Mouse (Mus musculus) liver, embryonic 16.5 days (tissue): ENCODE data around the gene Psmc3. TPM values are rescaled to one million over a fixed set of nuclear protein-coding genes. Genes with fewer than 3 reads are reported as not detected.
"Not testable (repeated sequence)": the region's sequence is repeated elsewhere in the genome, so short reads cannot be mapped to it uniquely, and the experiment has no call there.

Experiments used
- ATAC-seq: fragments of 200-750 bp; cut with Nextera tagmentation; 2 replicates; pipeline ENCODE4 v1.8.0; 2017; ENCODE audit warnings: low read depth, mild to moderate bottlenecking, moderate number of reproducible peaks, moderate library complexity
- H3K27ac ChIP-seq: fragments of 300-500 bp; sonication (generic); 2 replicates; pipeline ENCODE4 v1.5.1; 2014; ENCODE audit warnings: mild to moderate bottlenecking, low read length
- H3K27me3 ChIP-seq: fragments of 300-500 bp; sonication (generic); 2 replicates; pipeline ENCODE4 v1.6.1; 2014; ENCODE audit warnings: low read depth, low read length, mixed read lengths; ENCODE audit not compliant: control insufficient read depth, insufficient read depth
- H3K36me3 ChIP-seq: fragments of 300-500 bp; sonication (generic); 2 replicates; pipeline ENCODE4 v1.6.1; 2014; ENCODE audit warnings: mild to moderate bottlenecking; ENCODE audit not compliant: control insufficient read depth, insufficient read depth
- H3K4me1 ChIP-seq: fragments of 300-500 bp; sonication (generic); 2 replicates; pipeline ENCODE4 v1.6.1; 2014; ENCODE audit warnings: low read depth, low read length, mixed read lengths; ENCODE audit not compliant: control insufficient read depth
- H3K4me2 ChIP-seq: fragments of 300-500 bp; sonication (generic); 2 replicates; pipeline ENCODE4 v1.6.1; 2014; ENCODE audit warnings: low read depth, low read length, mixed read lengths
- H3K4me3 ChIP-seq: fragments of 300-500 bp; sonication (generic); 2 replicates; pipeline ENCODE4 v1.5.1; 2014; ENCODE audit warnings: low read depth, mild to moderate bottlenecking, low read length
- H3K9ac ChIP-seq: fragments of 300-500 bp; sonication (generic); 2 replicates; pipeline ENCODE4 v1.6.1; 2014; ENCODE audit warnings: low read depth, low read length
- H3K9me3 ChIP-seq: fragments of 300-500 bp; sonication (generic); replicated peaks from 2 replicates; pipeline ENCODE4 v1.6.1; 2016; ENCODE audit warnings: low read length; ENCODE audit not compliant: control insufficient read depth
- WGBS: fragments of 180-500 bp; shearing (Covaris S2); extraction: QIAGEN DNeasy Blood & Tissue Kit; methylation state at CpG from one replicate; pipeline ENCODE4 v1.1.7; 2014; ENCODE audit not compliant: insufficient replicate concordance; 5-methylcytosine and 5-hydroxymethylcytosine counted together
- polyA plus RNA-seq: library from polyadenylated mRNA; unstranded; fragments of >200 nt; fragmentation: Nextera tagmentation; extraction: Ambion mirVana; gene quantifications from 2 replicates; pipeline ENCODE4 v1.2.1, GENCODE M21; 2015

The Psmc3 gene
- polyA plus RNA-seq, 1 experiment from 2014 or later, result 130 TPM

GRCm38 (mm10) chr2:91111832-91112231 lies 58.0 kb downstream of the Psmc3 start:
- not testable (repeated sequence) for H3K4me3 ChIP-seq, H3K9me3 ChIP-seq, H3K36me3 ChIP-seq, ATAC-seq, H3K9ac ChIP-seq, H3K27ac ChIP-seq, H3K27me3 ChIP-seq, H3K4me2 ChIP-seq
- WGBS, result 73% methylated on average over 3 of the region's 3 CpGs
- peaks cover 32% of the 10 kb centered on the region for H3K4me1 ChIP-seq

- WGBS, result 40% methylated on average over 4 of the region's 4 CpGs
- H3K36me3 ChIP-seq, result no peaks in the 10 kb centered on the region
- H3K27ac ChIP-seq, result no peak overlapping the region
- no peak overlapping the region for H3K4me2 ChIP-seq
- peaks cover 29% of the 10 kb centered on the region for H3K4me1 ChIP-seq
- ATAC-seq, result no peak
- no peaks in the 10 kb centered on the region for H3K9me3 ChIP-seq
- no peak overlapping the region for H3K4me3 ChIP-seq
- no peaks in the 10 kb centered on the region for H3K27me3 ChIP-seq
- no peak overlapping the region for H3K9ac ChIP-seq
Observed at GRCm38 (mm10) chr2:91112491-91112890, 58.7 kb downstream of the Psmc3 start.

- H3K27ac ChIP-seq, result no peak overlapping the region
Observed at GRCm38 (mm10) chr2:91113334-91113733, 59.5 kb downstream of the Psmc3 start.

GRCm38 (mm10) chr2:91113852-91114251 lies 60.0 kb downstream of the Psmc3 start:
- no peak overlapping the region for H3K4me3 ChIP-seq
- no peaks in the 10 kb centered on the region for H3K9me3 ChIP-seq
- peaks cover 18% of the 10 kb centered on the region for H3K4me1 ChIP-seq
- H3K27me3 ChIP-seq, result no peaks in the 10 kb centered on the region
- no peak overlapping the region for H3K4me2 ChIP-seq
- no peak overlapping the region for H3K9ac ChIP-seq
- WGBS, result 36% methylated on average over 6 of the region's 6 CpGs
- H3K36me3 ChIP-seq, result no peaks in the 10 kb centered on the region
- ATAC-seq, result 0 out of 2 replicates have a peak, but pooled peaks have one; percentile 12
- H3K27ac ChIP-seq, result no peak overlapping the region

More at GRCm38 (mm10) chr2:91113334-91113733, 59.5 kb downstream of the Psmc3 start:
- Histone ChIP-seq H3K4me3 (no peak overlapping the region), H3K4me2 (no peak overlapping the region), H3K4me1 (peaks cover 21% of the 10 kb centered on the region), H3K9me3 (no peaks in the 10 kb centered on the region), H3K27me3 (no peaks in the 10 kb centered on the region), H3K9ac (no peak overlapping the region), H3K36me3 (no peaks in the 10 kb centered on the region)
- ATAC-seq, result no peak
- WGBS, result 57% methylated on average over 10 of the region's 10 CpGs

- no peaks in the 10 kb centered on the region for H3K27me3 ChIP-seq
- H3K9me3 ChIP-seq, result no peaks in the 10 kb centered on the region
- H3K9ac ChIP-seq, result 0 out of 2 replicates have a peak overlapping the region, but pooled peaks have one; percentile 24
- no peaks in the 10 kb centered on the region for H3K36me3 ChIP-seq
- 56% methylated on average over 42 of the region's 42 CpGs for WGBS
- ATAC-seq, result peak; percentile 56
- peak overlapping the region; percentile 43 for H3K4me3 ChIP-seq
- peaks cover 18% of the 10 kb centered on the region for H3K4me1 ChIP-seq
- H3K4me2 ChIP-seq, result peak overlapping the region; percentile 58
- no peak overlapping the region for H3K27ac ChIP-seq
Observed at GRCm38 (mm10) chr2:91114781-91115577, 61.2 kb downstream of the Psmc3 start.

- Histone ChIP-seq H3K4me2 (peak overlapping the region; percentile 58), H3K27ac (no peak overlapping the region), H3K9ac (0 out of 2 replicates have a peak overlapping the region, but pooled peaks have one; percentile 24), H3K36me3 (no peaks in the 10 kb centered on the region), H3K4me1 (peaks cover 18% of the 10 kb centered on the region), H3K27me3 (no peaks in the 10 kb centered on the region), H3K4me3 (peak overlapping the region; percentile 43), H3K9me3 (no peaks in the 10 kb centered on the region)
- no peak for ATAC-seq
- 71% methylated on average over 12 of the region's 12 CpGs for WGBS
Observed at GRCm38 (mm10) chr2:91115578-91115970, 61.8 kb downstream of the Psmc3 start.

Other genes starting within 250 kb of the Psmc3 start
- 109 and 117 TPM in 2 replicates for gene Mtch2, start 206.9 kb upstream of the Psmc3 start, polyA plus RNA-seq
- 1.5 and 1.6 TPM in 2 replicates for gene C1qtnf4, start 168.1 kb upstream of the Psmc3 start, polyA plus RNA-seq
- 15.7 TPM in 2 replicates for gene Kbtbd4, start 149.3 kb upstream of the Psmc3 start, polyA plus RNA-seq
- 143 and 146 TPM in 2 replicates for gene Ndufs3, start 149.2 kb upstream of the Psmc3 start, polyA plus RNA-seq
- 46.8 and 47.9 TPM in 2 replicates for gene Celf1, start 113.6 kb upstream of the Psmc3 start, polyA plus RNA-seq
- gene Rapsn, start 18.4 kb upstream of the Psmc3 start, polyA plus RNA-seq, result 0.99 and 1.0 TPM in 2 replicates
- 10.4 and 12.2 TPM in 2 replicates for gene Slc39a13, start 16.4 kb downstream of the Psmc3 start, polyA plus RNA-seq
- gene Spi1, start 28.4 kb downstream of the Psmc3 start, polyA plus RNA-seq, result 16.6 and 18.2 TPM in 2 replicates
- gene Mybpc3, start 64.1 kb downstream of the Psmc3 start, polyA plus RNA-seq, result 0.07 and 0.08 TPM in 2 replicates
- 5.3 and 5.4 TPM in 2 replicates for gene Madd, start 129.8 kb downstream of the Psmc3 start, polyA plus RNA-seq
- 18.8 and 20.8 TPM in 2 replicates for gene Nr1h3, start 148.8 kb downstream of the Psmc3 start, polyA plus RNA-seq
- gene Acp2, start 148.9 kb downstream of the Psmc3 start, polyA plus RNA-seq, result 10.6 and 11.3 TPM in 2 replicates
- 5.9 and 6.2 TPM in 2 replicates for gene Ddb2, start 183.0 kb downstream of the Psmc3 start, polyA plus RNA-seq
- gene Pacsin3, start 201.9 kb downstream of the Psmc3 start, polyA plus RNA-seq, result 18.2 and 19.9 TPM in 2 replicates
- gene Arfgap2, start 211.0 kb downstream of the Psmc3 start, polyA plus RNA-seq, result 64.8 and 65.8 TPM in 2 replicates